Mouse (Mus musculus): ENCODE measurements at regions not wholly inside any gene's neighbourhood (a gene's known extent, or its start where the extent isn't known, plus 50 kb on each side); places are given as distances from the start of the nearest gene placed in this dataset.
"Not testable (repeated sequence)": the region's sequence is repeated elsewhere in the genome, so short reads cannot be mapped to it uniquely, and the experiment has no call there.

GRCm38 (mm10) chr5:3247333-3247732 is 94.0 kb upstream of the Cdk6 start:
- no peak for DNase-seq

- no peak for DNase-seq
Observed at GRCm38 (mm10) chr5:3250273-3250672, 91.0 kb upstream of the Cdk6 start.

- no peak for DNase-seq
Observed at GRCm38 (mm10) chr5:3260289-3260688, 81.0 kb upstream of the Cdk6 start.

GRCm38 (mm10) chr5:3264988-3265738 is 76.1 kb upstream of the Cdk6 start:
- not testable (repeated sequence) for DNase-seq

- no peak for DNase-seq
Observed at GRCm38 (mm10) chr5:3267021-3267420, 74.3 kb upstream of the Cdk6 start.

- no peak for DNase-seq
Observed at GRCm38 (mm10) chr5:3269760-3270159, 71.5 kb upstream of the Cdk6 start.

- DNase-seq = not testable (repeated sequence)
Observed at GRCm38 (mm10) chr5:3273140-3273539, 68.1 kb upstream of the Cdk6 start.

GRCm38 (mm10) chr5:3277241-3277640 is 64.0 kb upstream of the Cdk6 start:
- not testable (repeated sequence) for DNase-seq

- DNase-seq = not testable (repeated sequence)
Observed at GRCm38 (mm10) chr5:3278956-3279355, 62.3 kb upstream of the Cdk6 start.

- not testable (repeated sequence) for DNase-seq
Observed at GRCm38 (mm10) chr5:3281911-3282506, 59.3 kb upstream of the Cdk6 start.

- DNase-seq = no peak
Observed at GRCm38 (mm10) chr5:3283083-3283482, 58.2 kb upstream of the Cdk6 start.

GRCm38 (mm10) chr5:3284335-3284734 is 57.0 kb upstream of the Cdk6 start:
- DNase-seq = not testable (repeated sequence)

GRCm38 (mm10) chr5:3289991-3290417 is 51.3 kb upstream of the Cdk6 start:
- DNase-seq = not testable (repeated sequence)

All from gastrocnemius, postnatal 25 days (tissue).